Mouse (Mus musculus): Measurements from ENCODE around the gene Opcml. TPM values are rescaled to one million over a fixed set of nuclear protein-coding genes. Genes with fewer than 3 reads are reported as not detected.

Gene Opcml
- total and polyA plus RNA-seq, 2 experiments: under 0.01 TPM; not detected in 1

DNA sequence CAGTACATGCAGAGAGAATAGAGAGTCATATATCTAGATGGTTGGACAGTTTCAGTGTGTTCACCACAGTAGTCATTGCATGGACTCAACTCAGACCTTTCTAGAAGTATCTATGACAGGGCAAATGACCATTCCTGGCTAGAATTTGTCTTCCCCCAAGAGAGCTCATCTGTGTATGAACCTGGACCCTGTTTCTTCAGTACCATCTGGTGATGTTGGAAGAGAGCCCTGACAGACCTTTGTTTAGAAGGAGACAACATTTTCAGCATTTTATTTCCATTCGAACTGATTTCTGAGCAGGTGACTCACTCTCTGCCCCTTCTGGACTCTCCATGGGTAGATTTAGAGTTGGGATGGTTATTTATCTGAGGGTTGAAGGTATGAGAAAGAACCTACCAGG lies 827.1 kb downstream of the Opcml start:
- H3K36me3 ChIP-seq (ENCODE audit: control insufficient read depth, insufficient read depth, low read length): no peaks in the 10 kb centered on the region
- WGBS: 66% methylated on average over 1 of the region's 1 CpGs
- H3K9ac ChIP-seq (ENCODE audit: low read depth, low read length): no peak overlapping the region
- H3K4me3 ChIP-seq (ENCODE audit: insufficient read depth, low read depth, low read length): no peak overlapping the region
- TF ChIP-seq POLR2A (IDR thresholded peaks at IDR 0.05; ENCODE audit: extremely low read depth, insufficient read depth, low read length) (no peak), CTCF (IDR thresholded peaks at IDR 0.05; ENCODE audit: low read depth, low read length) (no peak)
- no peak for DNase-seq (ENCODE audit: extremely low read depth, low read depth, low spot score)
- no peak overlapping the region for H3K27ac ChIP-seq (replicated peaks; ENCODE audit: insufficient read depth, low read depth, low read length)
- H3K79me2 ChIP-seq (ENCODE audit: control insufficient read depth, insufficient read depth, low read length): no peaks in the 10 kb centered on the region
- H3K4me1 ChIP-seq (ENCODE audit: control insufficient read depth, insufficient read depth, low read length): no peaks in the 10 kb centered on the region
- H3K27me3 ChIP-seq (ENCODE audit: control insufficient read depth, insufficient read depth, low read length): no peaks in the 10 kb centered on the region

DNA sequence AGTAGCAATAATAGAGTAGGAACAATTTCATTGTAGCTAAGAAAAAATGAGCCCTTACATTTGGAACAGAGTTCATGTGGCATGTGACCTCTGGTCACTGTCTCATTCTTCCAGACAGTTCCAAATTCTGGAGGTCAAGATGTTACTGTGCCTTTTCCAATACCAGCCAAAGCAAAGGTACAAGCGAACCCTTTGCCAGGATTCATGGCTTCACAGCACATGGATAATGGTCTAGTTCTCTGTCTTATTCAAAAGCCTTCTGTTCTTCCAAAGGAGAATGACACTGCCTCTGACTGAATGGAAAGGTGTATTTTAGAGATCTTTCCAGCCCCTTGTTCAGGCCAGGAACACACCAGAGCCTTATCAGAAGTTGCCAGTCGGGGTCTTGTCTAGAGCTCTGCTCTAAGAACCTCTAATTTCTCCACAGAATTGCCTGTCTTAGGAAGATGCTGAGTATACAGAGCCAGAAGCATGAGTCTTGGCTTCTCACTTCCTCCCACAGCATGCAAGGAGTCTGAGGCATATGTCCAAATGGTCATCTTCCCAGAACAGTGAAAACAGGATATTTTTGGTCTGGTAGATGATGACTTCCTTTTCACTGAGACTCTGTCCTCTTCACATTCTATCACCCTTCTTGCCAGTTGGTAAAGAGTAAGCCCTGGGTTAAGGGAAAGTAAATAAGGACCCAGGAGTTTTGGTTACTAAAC lies 827.8 kb downstream of the Opcml start:
- Histone ChIP-seq H3K79me2 (ENCODE audit: control insufficient read depth, insufficient read depth, low read length) (no peaks in the 10 kb centered on the region), H3K27me3 (ENCODE audit: control insufficient read depth, insufficient read depth, low read length) (no peaks in the 10 kb centered on the region), H3K36me3 (ENCODE audit: control insufficient read depth, insufficient read depth, low read length) (no peaks in the 10 kb centered on the region), H3K4me1 (ENCODE audit: control insufficient read depth, insufficient read depth, low read length) (no peaks in the 10 kb centered on the region), H3K9ac (ENCODE audit: low read depth, low read length) (no peak overlapping the region), H3K4me3 (ENCODE audit: insufficient read depth, low read depth, low read length) (no peak overlapping the region), H3K27ac (replicated peaks; ENCODE audit: insufficient read depth, low read depth, low read length) (no peak overlapping the region)
- WGBS: 58% methylated on average over 2 of the region's 2 CpGs
- TF ChIP-seq CTCF (IDR thresholded peaks at IDR 0.05; ENCODE audit: low read depth, low read length) (no peak), POLR2A (IDR thresholded peaks at IDR 0.05; ENCODE audit: extremely low read depth, insufficient read depth, low read length) (no peak)
- no peak for DNase-seq (ENCODE audit: extremely low read depth, low read depth, low spot score)

DNA sequence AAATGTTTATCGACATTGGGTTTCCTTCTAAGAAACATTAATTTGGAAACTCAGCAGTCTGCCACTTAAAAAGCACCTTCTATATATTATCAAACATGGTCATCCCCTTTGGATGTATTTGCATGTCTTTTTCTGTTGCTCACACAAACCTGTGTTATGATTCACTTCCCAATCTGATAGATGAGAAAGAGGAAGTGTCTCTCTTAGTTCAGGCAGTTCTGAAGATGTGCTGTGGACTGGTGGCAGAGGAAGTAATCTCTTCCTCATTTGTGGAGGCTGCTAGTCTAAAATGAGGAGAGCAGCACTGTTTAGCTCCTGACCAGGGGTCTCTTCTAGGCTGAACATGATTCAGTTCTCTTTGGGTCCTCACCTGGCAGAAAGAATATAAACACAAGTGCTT lies 831.4 kb downstream of the Opcml start:
- Histone ChIP-seq H3K27me3 (ENCODE audit: control insufficient read depth, insufficient read depth, low read length) (no peaks in the 10 kb centered on the region), H3K36me3 (ENCODE audit: control insufficient read depth, insufficient read depth, low read length) (no peaks in the 10 kb centered on the region), H3K4me3 (ENCODE audit: insufficient read depth, low read depth, low read length) (no peak overlapping the region), H3K9ac (ENCODE audit: low read depth, low read length) (no peak overlapping the region), H3K79me2 (ENCODE audit: control insufficient read depth, insufficient read depth, low read length) (no peaks in the 10 kb centered on the region), H3K27ac (replicated peaks; ENCODE audit: insufficient read depth, low read depth, low read length) (no peak overlapping the region), H3K4me1 (ENCODE audit: control insufficient read depth, insufficient read depth, low read length) (no peaks in the 10 kb centered on the region)
- no peak for TF ChIP-seq POLR2A (IDR thresholded peaks at IDR 0.05; ENCODE audit: extremely low read depth, insufficient read depth, low read length)
- no peak for TF ChIP-seq CTCF (IDR thresholded peaks at IDR 0.05; ENCODE audit: low read depth, low read length)
- WGBS: 88% methylated on average over 1 of the region's 1 CpGs
- DNase-seq (ENCODE audit: extremely low read depth, low read depth, low spot score): no peak

DNA sequence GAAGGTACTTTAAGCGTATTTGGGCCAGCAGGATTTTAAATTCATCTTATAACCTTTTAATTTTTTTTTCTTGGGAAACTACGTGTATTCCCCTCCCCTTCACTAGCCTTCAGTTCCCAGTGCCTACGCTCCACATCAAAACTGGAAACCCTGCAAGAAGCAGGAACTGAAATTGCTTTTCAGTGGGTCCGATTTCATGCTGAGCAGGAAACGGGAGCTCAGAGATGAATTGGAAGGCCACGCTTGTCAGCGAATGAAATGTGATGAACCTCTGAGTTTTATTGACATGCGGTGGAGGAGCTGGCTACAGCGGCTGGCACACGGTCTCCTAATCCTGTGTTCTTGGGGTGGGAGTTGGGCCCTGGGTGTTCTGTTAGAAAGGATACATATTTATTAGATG lies 834.3 kb downstream of the Opcml start:
- 73% methylated on average over 10 of the region's 10 CpGs for WGBS
- Histone ChIP-seq H3K4me1 (ENCODE audit: control insufficient read depth, insufficient read depth, low read length) (no peaks in the 10 kb centered on the region), H3K4me3 (ENCODE audit: insufficient read depth, low read depth, low read length) (no peak overlapping the region), H3K36me3 (ENCODE audit: control insufficient read depth, insufficient read depth, low read length) (no peaks in the 10 kb centered on the region), H3K27ac (replicated peaks; ENCODE audit: insufficient read depth, low read depth, low read length) (no peak overlapping the region), H3K9ac (ENCODE audit: low read depth, low read length) (no peak overlapping the region), H3K27me3 (ENCODE audit: control insufficient read depth, insufficient read depth, low read length) (no peaks in the 10 kb centered on the region), H3K79me2 (ENCODE audit: control insufficient read depth, insufficient read depth, low read length) (no peaks in the 10 kb centered on the region)
- TF ChIP-seq POLR2A (IDR thresholded peaks at IDR 0.05; ENCODE audit: extremely low read depth, insufficient read depth, low read length): no peak
- no peak for TF ChIP-seq CTCF (IDR thresholded peaks at IDR 0.05; ENCODE audit: low read depth, low read length)
- no peak for DNase-seq (ENCODE audit: extremely low read depth, low read depth, low spot score)

DNA sequence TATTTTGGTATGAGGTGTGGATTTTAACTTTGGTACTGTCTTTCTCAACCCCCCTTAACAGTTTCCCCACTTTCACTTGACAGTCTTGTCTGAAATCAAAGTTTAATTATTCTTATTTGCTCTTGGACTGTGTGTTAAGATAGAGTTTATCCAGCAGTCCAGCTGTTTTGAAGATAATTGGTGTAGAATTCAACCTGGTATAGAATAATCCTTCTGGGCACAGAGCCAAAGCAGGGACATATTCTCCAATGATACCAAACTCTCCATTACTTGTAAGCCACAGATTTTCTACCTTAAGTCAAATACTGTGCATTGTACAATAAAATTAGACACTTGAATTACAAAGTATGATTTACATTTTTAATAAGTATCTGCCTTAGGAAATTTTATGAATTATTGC lies 852.2 kb downstream of the Opcml start:
- H3K79me2 ChIP-seq (ENCODE audit: control insufficient read depth, insufficient read depth, low read length): no peaks in the 10 kb centered on the region
- TF ChIP-seq CTCF (IDR thresholded peaks at IDR 0.05; ENCODE audit: low read depth, low read length) (no peak), POLR2A (IDR thresholded peaks at IDR 0.05; ENCODE audit: extremely low read depth, insufficient read depth, low read length) (no peak)
- no peaks in the 10 kb centered on the region for H3K27me3 ChIP-seq (ENCODE audit: control insufficient read depth, insufficient read depth, low read length)
- no peaks in the 10 kb centered on the region for H3K36me3 ChIP-seq (ENCODE audit: control insufficient read depth, insufficient read depth, low read length)
- H3K4me3 ChIP-seq (ENCODE audit: insufficient read depth, low read depth, low read length): no peak overlapping the region
- DNase-seq (ENCODE audit: extremely low read depth, low read depth, low spot score): no peak
- no peak overlapping the region for H3K27ac ChIP-seq (replicated peaks; ENCODE audit: insufficient read depth, low read depth, low read length)
- H3K4me1 ChIP-seq (ENCODE audit: control insufficient read depth, insufficient read depth, low read length): no peaks in the 10 kb centered on the region
- H3K9ac ChIP-seq (ENCODE audit: low read depth, low read length): no peak overlapping the region

DNA sequence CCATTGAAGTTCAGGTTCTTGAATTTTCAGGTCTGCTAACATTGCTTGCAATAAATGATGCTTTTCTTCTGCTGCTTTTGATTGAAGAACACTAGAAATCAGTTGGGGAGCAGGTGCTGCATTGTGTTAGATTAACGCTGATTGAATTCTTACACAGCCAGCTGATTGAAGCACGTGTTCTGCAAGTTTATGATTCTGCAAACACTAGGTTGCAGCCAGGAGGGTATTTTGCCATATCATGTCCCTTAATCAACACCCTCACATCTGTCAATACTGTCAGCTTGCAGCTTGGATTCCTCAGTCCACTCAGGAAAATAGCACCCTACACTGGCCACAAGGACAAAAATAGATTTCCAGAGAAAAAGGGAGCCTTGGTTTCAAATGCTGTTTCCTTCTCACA lies 853.5 kb downstream of the Opcml start:
- Histone ChIP-seq H3K9ac (ENCODE audit: low read depth, low read length) (no peak overlapping the region), H3K27me3 (ENCODE audit: control insufficient read depth, insufficient read depth, low read length) (no peaks in the 10 kb centered on the region), H3K79me2 (ENCODE audit: control insufficient read depth, insufficient read depth, low read length) (no peaks in the 10 kb centered on the region), H3K4me1 (ENCODE audit: control insufficient read depth, insufficient read depth, low read length) (no peaks in the 10 kb centered on the region), H3K36me3 (ENCODE audit: control insufficient read depth, insufficient read depth, low read length) (no peaks in the 10 kb centered on the region), H3K4me3 (ENCODE audit: insufficient read depth, low read depth, low read length) (no peak overlapping the region), H3K27ac (replicated peaks; ENCODE audit: insufficient read depth, low read depth, low read length) (no peak overlapping the region)
- no peak for DNase-seq (ENCODE audit: extremely low read depth, low read depth, low spot score)
- TF ChIP-seq CTCF (IDR thresholded peaks at IDR 0.05; ENCODE audit: low read depth, low read length) (no peak), POLR2A (IDR thresholded peaks at IDR 0.05; ENCODE audit: extremely low read depth, insufficient read depth, low read length) (no peak)
- 69% methylated on average over 2 of the region's 2 CpGs for WGBS

All from liver, adult 2 months (tissue).